Mouse (Mus musculus) limb, embryonic 13.5 days (tissue): ENCODE data around the gene Brms1l. TPM values are rescaled to one million over a fixed set of nuclear protein-coding genes. Genes with fewer than 3 reads are reported as not detected.
"Not testable (repeated sequence)": the region's sequence is repeated elsewhere in the genome, so short reads cannot be mapped to it uniquely, and the experiment has no call there.

Source experiments
- ATAC-seq: fragments of 200-750 bp; cut with Nextera tagmentation; 2 replicates; pipeline ENCODE4 v1.8.0; 2017; ENCODE audit warnings: low read depth, moderate number of reproducible peaks, moderate TSS enrichment; ENCODE audit not compliant: low FRiP score
- H3K27ac ChIP-seq: fragments of 300-500 bp; sonication (generic); 2 replicates; pipeline ENCODE4 v1.5.1; 2015; ENCODE audit warnings: inconsistent platforms, mild to moderate bottlenecking, moderate library complexity
- H3K27me3 ChIP-seq: fragments of 300-500 bp; sonication (generic); 2 replicates; pipeline ENCODE4 v1.6.1; 2015; ENCODE audit warnings: mild to moderate bottlenecking, inconsistent platforms
- H3K36me3 ChIP-seq: fragments of 300-500 bp; sonication (generic); 2 replicates; pipeline ENCODE4 v1.6.1; 2015; ENCODE audit warnings: inconsistent platforms, mild to moderate bottlenecking, moderate library complexity
- H3K4me1 ChIP-seq: fragments of 300-500 bp; sonication (generic); 2 replicates; pipeline ENCODE4 v1.6.1; 2015; ENCODE audit warnings: inconsistent platforms
- H3K4me2 ChIP-seq: fragments of 300-500 bp; sonication (generic); replicated peaks from 2 replicates; pipeline ENCODE4 v1.6.1; 2015; ENCODE audit warnings: inconsistent platforms, mild to moderate bottlenecking, moderate library complexity
- H3K4me3 ChIP-seq: fragments of 300-500 bp; sonication (generic); 2 replicates; pipeline ENCODE4 v1.5.1; 2015; ENCODE audit warnings: moderate library complexity, mild to moderate bottlenecking, inconsistent platforms
- H3K9ac ChIP-seq: fragments of 300-500 bp; sonication (generic); 2 replicates; pipeline ENCODE4 v1.6.1; 2015; ENCODE audit warnings: mild to moderate bottlenecking, inconsistent platforms
- H3K9me3 ChIP-seq: fragments of 300-500 bp; sonication (generic); 2 replicates; pipeline ENCODE4 v1.6.1; 2016; ENCODE audit warnings: inconsistent platforms
- WGBS: fragments of 180-500 bp; shearing (Covaris S2); methylation state at CpG from one replicate; pipeline ENCODE4 v1.1.7; 2015; 5-methylcytosine and 5-hydroxymethylcytosine counted together
- polyA plus RNA-seq: library from polyadenylated mRNA; unstranded; fragments of >200 nt; fragmentation: Nextera tagmentation; extraction: Ambion mirVana; gene quantifications from 2 replicates; pipeline ENCODE4 v1.2.1, GENCODE M21; 2015

Brms1l gene
- polyA plus RNA-seq: 54.5 and 55.6 TPM in 2 replicates

- Histone ChIP-seq H3K4me3 (peak within 1 kb of the TSS; percentile 69), H3K4me2 (peak within 1 kb of the TSS; percentile 80), H3K4me1 (peaks cover 14% of the 10 kb centered on the region), H3K27ac (peak within 1 kb of the TSS; percentile 92), H3K9ac (peak within 1 kb of the TSS; percentile 88), H3K27me3 (no peaks in the 10 kb centered on the region), H3K36me3 (peaks cover 10% of the 10 kb centered on the region), H3K9me3 (no peaks in the 10 kb centered on the region)
- ATAC-seq: peak; percentile 100
- under 1% methylated on average over 77 of the region's 77 CpGs for WGBS
These were observed at the start of gene Brms1l for GRCm38 (mm10) chr12:55836199-55836951. Gene Brms1l, plus strand, starts transcription at chr12:55836324.

GRCm38 (mm10) chr12:55794485-55794884 is 41.6 kb upstream of the Brms1l start:
- H3K4me3 ChIP-seq, H3K9me3 ChIP-seq, H3K9ac ChIP-seq, H3K27ac ChIP-seq, H3K36me3 ChIP-seq, H3K4me2 ChIP-seq, H3K4me1 ChIP-seq, ATAC-seq, H3K27me3 ChIP-seq: not testable (repeated sequence)
- WGBS: 82% methylated on average over 4 of the region's 4 CpGs

GRCm38 (mm10) chr12:55797103-55797502 is 39.0 kb upstream of the Brms1l start:
- 90% methylated on average over 3 of the region's 3 CpGs for WGBS
- Histone ChIP-seq H3K36me3 (peaks cover 6% of the 10 kb centered on the region; the same call in 1 of the 2 replicates), H3K9me3 (no peaks in the 10 kb centered on the region), H3K4me3 (no peak overlapping the region), H3K9ac (no peak overlapping the region), H3K27ac (no peak overlapping the region), H3K4me1 (no peaks in the 10 kb centered on the region), H3K27me3 (no peaks in the 10 kb centered on the region), H3K4me2 (no peak overlapping the region)
- no peak for ATAC-seq

GRCm38 (mm10) chr12:55798745-55799144 is 37.4 kb upstream of the Brms1l start:
- no peak overlapping the region for H3K4me3 ChIP-seq
- H3K4me2 ChIP-seq: no peak overlapping the region
- no peaks in the 10 kb centered on the region for H3K27me3 ChIP-seq
- WGBS: 82% methylated on average over 4 of the region's 4 CpGs
- H3K9me3 ChIP-seq: no peaks in the 10 kb centered on the region
- H3K9ac ChIP-seq: no peak overlapping the region
- no peaks in the 10 kb centered on the region for H3K4me1 ChIP-seq
- H3K36me3 ChIP-seq: peaks cover 4% of the 10 kb centered on the region; the same call in 1 of the 2 replicates
- no peak overlapping the region for H3K27ac ChIP-seq
- ATAC-seq: no peak

GRCm38 (mm10) chr12:55800144-55800543 is 36.0 kb upstream of the Brms1l start:
- no peak for ATAC-seq
- 85% methylated on average over 5 of the region's 5 CpGs for WGBS

GRCm38 (mm10) chr12:55801131-55801530 is 35.0 kb upstream of the Brms1l start:
- Histone ChIP-seq H3K27ac (no peak overlapping the region), H3K9ac (no peak overlapping the region), H3K4me2 (no peak overlapping the region), H3K9me3 (no peaks in the 10 kb centered on the region), H3K4me1 (peaks cover 5% of the 10 kb centered on the region; the same call in 1 of the 2 replicates), H3K4me3 (no peak overlapping the region), H3K27me3 (no peaks in the 10 kb centered on the region), H3K36me3 (no peaks in the 10 kb centered on the region)
- WGBS: 87% methylated on average over 4 of the region's 4 CpGs
- no peak for ATAC-seq

More at GRCm38 (mm10) chr12:55800144-55800543, 36.0 kb upstream of the Brms1l start:
- Histone ChIP-seq H3K4me2 (no peak overlapping the region), H3K9ac (no peak overlapping the region), H3K4me1 (peaks cover 2% of the 10 kb centered on the region; the same call in 1 of the 2 replicates), H3K4me3 (no peak overlapping the region), H3K27ac (no peak overlapping the region), H3K9me3 (no peaks in the 10 kb centered on the region), H3K36me3 (no peaks in the 10 kb centered on the region), H3K27me3 (no peaks in the 10 kb centered on the region)

- H3K4me2 ChIP-seq: no peak overlapping the region
- no peak overlapping the region for H3K9ac ChIP-seq
- H3K4me3 ChIP-seq: no peak overlapping the region
- no peaks in the 10 kb centered on the region for H3K9me3 ChIP-seq
- H3K27me3 ChIP-seq: no peaks in the 10 kb centered on the region
- no peaks in the 10 kb centered on the region for H3K36me3 ChIP-seq
- 0 out of 2 replicates have a peak overlapping the region, but pooled peaks have one; percentile 44 for H3K27ac ChIP-seq
- 55% methylated on average over 3 of the region's 3 CpGs for WGBS
- ATAC-seq: no peak
- peaks cover 5% of the 10 kb centered on the region; the same call in 1 of the 2 replicates for H3K4me1 ChIP-seq
These were observed 31.1 kb upstream of the Brms1l start for GRCm38 (mm10) chr12:55805035-55805434.

- no peaks in the 10 kb centered on the region for H3K27me3 ChIP-seq
- 72% methylated on average over 5 of the region's 5 CpGs for WGBS
- no peaks in the 10 kb centered on the region for H3K36me3 ChIP-seq
- no peaks in the 10 kb centered on the region for H3K9me3 ChIP-seq
- H3K4me2 ChIP-seq: no peak overlapping the region
- no peak overlapping the region for H3K27ac ChIP-seq
- H3K9ac ChIP-seq: no peak overlapping the region
- H3K4me1 ChIP-seq: peaks cover 11% of the 10 kb centered on the region; the same call in 1 of the 2 replicates
- ATAC-seq: no peak
- H3K4me3 ChIP-seq: no peak overlapping the region
These were observed 19.6 kb upstream of the Brms1l start for GRCm38 (mm10) chr12:55816488-55816887.

- Histone ChIP-seq H3K4me2 (peak overlapping the region; percentile 75), H3K4me1 (peaks cover 11% of the 10 kb centered on the region; the same call in 1 of the 2 replicates), H3K9me3 (peaks cover 6% of the 10 kb centered on the region; the same call in 1 of the 2 replicates), H3K4me3 (peak overlapping the region; percentile 92), H3K36me3 (no peaks in the 10 kb centered on the region), H3K9ac (peak overlapping the region; percentile 92), H3K27ac (peak overlapping the region; percentile 94), H3K27me3 (no peaks in the 10 kb centered on the region)
- ATAC-seq: peak; percentile 42
- WGBS: under 1% methylated on average over 31 of the region's 35 CpGs
These were observed 15.9 kb upstream of the Brms1l start for GRCm38 (mm10) chr12:55820119-55820660.

GRCm38 (mm10) chr12:55820661-55821314 is 15.3 kb upstream of the Brms1l start, which contains the start of gene Ralgapa1:
Gene Ralgapa1, minus strand, starts transcription at chr12:55821167.
- H3K27me3 ChIP-seq: no peaks in the 10 kb centered on the region
- H3K9me3 ChIP-seq: peaks cover 6% of the 10 kb centered on the region; the same call in 1 of the 2 replicates
- peak within 1 kb of the TSS; percentile 92 for H3K9ac ChIP-seq
- peaks cover 11% of the 10 kb centered on the region; the same call in 1 of the 2 replicates for H3K4me1 ChIP-seq
- peak within 1 kb of the TSS; percentile 75 for H3K4me2 ChIP-seq
- H3K4me3 ChIP-seq: peak within 1 kb of the TSS; percentile 92
- H3K36me3 ChIP-seq: no peaks in the 10 kb centered on the region
- under 1% methylated on average over 64 of the region's 78 CpGs for WGBS
- ATAC-seq: peak; percentile 94
- peak within 1 kb of the TSS; percentile 94 for H3K27ac ChIP-seq

- Histone ChIP-seq H3K4me3 (no peak overlapping the region), H3K36me3 (no peaks in the 10 kb centered on the region), H3K9ac (no peak overlapping the region), H3K4me2 (no peak overlapping the region), H3K9me3 (peaks cover 6% of the 10 kb centered on the region; the same call in 1 of the 2 replicates), H3K27ac (no peak overlapping the region), H3K27me3 (no peaks in the 10 kb centered on the region), H3K4me1 (peaks cover 6% of the 10 kb centered on the region; the same call in 1 of the 2 replicates)
- no peak for ATAC-seq
- WGBS: 87% methylated on average over 6 of the region's 6 CpGs
These were observed 12.1 kb upstream of the Brms1l start for GRCm38 (mm10) chr12:55824027-55824426.

GRCm38 (mm10) chr12:55825537-55825936 is 10.6 kb upstream of the Brms1l start:
- H3K36me3 ChIP-seq: no peaks in the 10 kb centered on the region
- peaks cover 6% of the 10 kb centered on the region; the same call in 1 of the 2 replicates for H3K9me3 ChIP-seq
- no peak overlapping the region for H3K27ac ChIP-seq
- H3K4me3 ChIP-seq: no peak overlapping the region
- no peak for ATAC-seq
- H3K4me1 ChIP-seq: no peaks in the 10 kb centered on the region
- H3K4me2 ChIP-seq: no peak overlapping the region
- no peaks in the 10 kb centered on the region for H3K27me3 ChIP-seq
- no peak overlapping the region for H3K9ac ChIP-seq
- WGBS: 91% methylated on average over 2 of the region's 2 CpGs
